Mouse (Mus musculus) embryo, embryonic 10 days (tissue): ENCODE data around the gene Calhm6.
A peak's percentile ranks its signal among the peaks of the same experiment; 100 is the strongest.

Source experiments
- DNase-seq: peaks from one replicate; pipeline ENCODE4 v3.0.0-alpha.2; 2015; ENCODE audit warnings: low spot score

Gene Calhm6

GRCm38 (mm10) chr10:34127392-34128378 is at the start of gene Calhm6:
Gene Calhm6 (minus strand): TSS chr10:34127984.
- DNase-seq = peak; percentile 70

GRCm38 (mm10) chr10:34175870-34176606 is 48.3 kb upstream of the Calhm6 start:
- DNase-seq = peak; percentile 82

GRCm38 (mm10) chr10:34172663-34173282 is 45.0 kb upstream of the Calhm6 start:
- DNase-seq = peak; percentile 34

- DNase-seq = no peak
Observed at GRCm38 (mm10) chr10:34171660-34172059, 43.9 kb upstream of the Calhm6 start.

GRCm38 (mm10) chr10:34171191-34171590 is 43.4 kb upstream of the Calhm6 start:
- DNase-seq = no peak

- DNase-seq = no peak
Observed at GRCm38 (mm10) chr10:34166971-34167370, 39.2 kb upstream of the Calhm6 start.

- no peak for DNase-seq
Observed at GRCm38 (mm10) chr10:34155796-34156554, 28.2 kb upstream of the Calhm6 start.

GRCm38 (mm10) chr10:34151827-34152226 is 24.0 kb upstream of the Calhm6 start:
- no peak for DNase-seq

- peak; percentile 35 for DNase-seq
Observed at GRCm38 (mm10) chr10:34150454-34150853, 22.7 kb upstream of the Calhm6 start.

GRCm38 (mm10) chr10:34149772-34150171 is 22.0 kb upstream of the Calhm6 start:
- no peak for DNase-seq

- no peak for DNase-seq
Observed at GRCm38 (mm10) chr10:34141693-34142092, 13.9 kb upstream of the Calhm6 start.

GRCm38 (mm10) chr10:34139768-34140167 is 12.0 kb upstream of the Calhm6 start:
- DNase-seq = no peak

GRCm38 (mm10) chr10:34138027-34138426 is 10.2 kb upstream of the Calhm6 start:
- DNase-seq = no peak

GRCm38 (mm10) chr10:34136432-34136831 is 8.6 kb upstream of the Calhm6 start:
- peak; percentile 73 for DNase-seq

GRCm38 (mm10) chr10:34131356-34131755 is 3.6 kb upstream of the Calhm6 start:
- DNase-seq = no peak

- DNase-seq = no peak
Observed at GRCm38 (mm10) chr10:34128391-34128790, 607 bp upstream of the Calhm6 start.

- DNase-seq = no peak
Observed at GRCm38 (mm10) chr10:34118421-34118820, 9.4 kb downstream of the Calhm6 start.

GRCm38 (mm10) chr10:34117770-34118169 is 10.0 kb downstream of the Calhm6 start:
- DNase-seq = no peak

GRCm38 (mm10) chr10:34117131-34117530 is 10.7 kb downstream of the Calhm6 start:
- no peak for DNase-seq

GRCm38 (mm10) chr10:34111964-34112738 is 15.6 kb downstream of the Calhm6 start:
- DNase-seq = peak; percentile 9
